Mouse (Mus musculus) lung, postnatal 10 days (tissue): ENCODE measurements around the gene Krtap7-1.

Source experiments
- DNase-seq: peaks from one replicate; pipeline ENCODE4 v3.0.0; 2021

Gene Krtap7-1

DNA sequence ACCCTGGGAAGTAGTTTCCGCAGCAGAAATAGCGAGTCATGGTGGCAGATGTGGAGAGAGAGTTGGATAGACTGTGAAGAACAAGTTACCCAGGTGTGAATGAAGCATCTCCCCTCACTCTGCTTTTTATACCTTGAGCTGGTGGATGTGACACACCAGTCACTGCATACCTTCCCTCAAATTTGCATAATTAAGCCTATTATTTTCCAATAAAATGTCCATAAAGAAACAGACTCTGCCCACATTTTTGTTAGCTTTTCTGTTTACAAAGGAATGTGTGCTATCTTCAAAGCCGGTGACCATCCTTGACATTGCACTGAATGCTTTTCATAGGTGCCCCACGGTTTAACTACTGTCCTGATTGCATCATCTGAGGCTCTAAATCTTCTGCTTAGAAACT is at the start of gene Krtap7-1:
TSS of gene Krtap7-1 (minus strand) at position 101 of the 400 bp plus-strand sequence.
- no peak for DNase-seq

DNA sequence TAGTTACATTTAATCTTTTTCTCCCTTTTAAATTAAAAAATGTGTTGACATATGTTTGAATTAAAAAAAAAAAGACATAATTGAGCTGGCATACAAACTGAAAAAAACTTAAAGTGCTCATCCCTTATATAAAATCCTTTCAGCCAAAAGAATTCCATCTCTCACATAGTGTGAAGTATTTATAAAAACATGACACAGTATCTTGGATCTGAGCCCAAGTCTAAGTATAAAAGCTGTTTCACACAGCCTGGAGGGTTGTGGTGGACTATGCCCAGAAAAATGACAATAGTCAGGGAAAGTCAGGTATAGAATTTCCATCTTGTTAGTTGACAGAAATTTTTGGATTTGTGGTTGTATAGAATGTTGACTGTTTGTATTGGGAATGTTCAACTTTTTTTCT is 42.2 kb upstream of the Krtap7-1 start:
- no peak for DNase-seq

DNA sequence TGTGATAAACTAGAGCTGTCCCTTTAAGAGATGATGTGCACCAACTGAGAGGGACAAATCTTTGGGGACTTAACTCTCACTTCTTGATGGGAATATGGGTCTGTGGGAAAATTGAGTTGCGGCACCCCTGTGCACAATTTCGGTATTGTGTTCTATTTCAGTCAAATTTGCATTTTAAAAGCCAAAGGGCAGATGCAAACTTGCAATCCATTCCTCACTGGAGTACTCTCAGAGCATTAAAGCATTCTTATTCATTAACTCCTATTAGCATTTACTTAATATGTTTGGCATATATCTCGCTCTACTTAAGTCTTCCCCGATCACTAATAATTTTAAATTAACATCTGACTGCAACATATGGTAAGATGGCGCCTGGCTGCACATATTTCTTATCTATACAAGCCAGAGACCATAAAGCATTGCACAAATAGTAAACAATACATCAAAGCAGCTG is 29.9 kb upstream of the Krtap7-1 start:
- no peak for DNase-seq

DNA sequence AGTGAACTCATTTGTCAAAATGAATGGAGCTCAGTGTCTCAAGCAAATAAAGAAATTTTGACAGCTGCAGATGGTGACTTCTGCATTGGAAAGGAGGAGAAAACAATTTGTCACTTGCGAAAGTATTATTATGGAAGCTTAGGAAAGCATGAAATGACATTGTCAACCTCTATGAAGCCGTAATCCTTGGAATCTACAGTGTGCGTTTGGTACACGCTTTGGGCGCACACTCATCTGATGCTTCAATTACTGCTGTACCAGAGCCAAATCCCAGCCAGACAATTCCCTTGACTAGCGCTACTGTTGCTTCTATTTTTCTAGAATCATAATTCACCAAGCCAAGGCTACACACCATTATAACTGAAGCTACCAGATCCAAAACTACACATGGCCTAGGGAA is 29.2 kb upstream of the Krtap7-1 start:
- DNase-seq = no peak

DNA sequence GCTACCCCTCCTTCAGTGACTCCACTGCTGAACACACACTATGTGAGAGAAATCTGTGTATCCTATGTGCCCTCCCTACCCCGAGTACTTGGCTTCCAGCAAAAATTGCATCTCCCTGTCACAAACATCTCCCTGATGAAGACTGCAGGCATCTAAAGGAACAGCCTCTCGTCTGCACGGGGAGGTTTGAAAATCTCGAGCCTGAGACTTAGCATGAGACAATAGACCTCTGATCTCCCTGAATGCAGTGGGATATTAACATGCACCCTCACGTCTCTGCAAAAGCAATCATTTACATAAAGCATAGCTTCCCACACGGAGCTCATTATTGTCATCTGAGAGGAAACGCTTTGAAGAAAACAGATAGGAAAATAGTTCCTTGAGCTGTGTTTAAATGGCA is 22.4 kb upstream of the Krtap7-1 start:
- DNase-seq = no peak

DNA sequence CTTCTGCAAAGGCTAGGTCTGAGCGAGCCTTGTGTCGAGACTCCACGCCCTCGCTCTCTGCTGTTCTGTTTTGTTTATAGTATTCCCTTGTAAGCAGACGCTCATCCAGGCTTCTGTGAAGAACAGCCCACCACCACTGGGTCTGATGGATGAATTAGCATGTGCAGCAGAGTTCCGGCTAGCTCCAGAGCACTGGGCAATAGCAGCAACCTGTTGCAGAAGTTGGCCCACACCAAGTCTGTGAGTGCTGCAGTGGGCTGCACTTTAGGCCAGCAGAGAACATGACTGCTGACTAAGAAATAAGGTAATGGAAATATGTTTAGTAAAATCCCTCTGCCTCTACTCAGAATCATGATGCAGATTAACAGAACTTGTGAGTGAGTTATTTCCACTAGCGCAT is 21.7 kb upstream of the Krtap7-1 start:
- DNase-seq = no peak

DNA sequence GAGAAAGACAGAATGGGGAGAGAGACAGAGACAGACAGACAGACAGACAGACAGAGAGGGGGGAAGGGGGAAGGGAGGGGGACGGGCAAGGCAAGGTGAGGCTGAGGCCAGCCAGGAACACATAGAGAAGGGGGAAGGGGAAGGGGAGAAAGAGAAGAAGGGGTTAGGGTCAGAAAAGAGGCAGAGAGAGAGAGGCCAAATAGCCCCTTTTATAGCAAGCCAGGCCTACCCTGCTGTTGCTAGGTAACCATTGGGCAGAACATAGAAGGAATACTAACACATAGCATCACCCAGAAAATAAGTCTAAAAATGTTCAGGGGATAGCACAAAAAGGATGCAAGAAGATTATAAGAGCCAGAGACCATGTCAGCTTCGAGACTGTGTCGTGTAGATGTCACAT is 20.3 kb upstream of the Krtap7-1 start:
- no peak for DNase-seq

DNA sequence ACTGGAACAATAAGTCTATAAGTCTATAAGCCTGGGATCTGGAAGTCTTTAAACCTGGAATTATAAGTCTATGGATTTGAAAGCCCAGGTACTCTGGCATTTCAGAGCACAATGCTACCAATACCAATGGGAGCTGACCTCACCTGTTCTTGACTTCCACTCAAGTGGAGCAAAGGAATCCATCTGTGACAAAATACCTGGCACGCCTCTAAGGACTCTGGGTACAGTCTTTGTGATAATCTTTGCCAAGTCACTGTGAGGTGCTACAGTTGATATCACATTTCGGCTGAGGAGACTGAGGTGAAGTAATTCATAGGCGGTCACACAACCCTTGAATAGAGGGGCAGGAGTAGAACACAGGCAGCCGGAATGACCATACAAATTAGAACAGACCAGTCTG is 12.9 kb upstream of the Krtap7-1 start:
- peak; percentile 28 for DNase-seq

DNA sequence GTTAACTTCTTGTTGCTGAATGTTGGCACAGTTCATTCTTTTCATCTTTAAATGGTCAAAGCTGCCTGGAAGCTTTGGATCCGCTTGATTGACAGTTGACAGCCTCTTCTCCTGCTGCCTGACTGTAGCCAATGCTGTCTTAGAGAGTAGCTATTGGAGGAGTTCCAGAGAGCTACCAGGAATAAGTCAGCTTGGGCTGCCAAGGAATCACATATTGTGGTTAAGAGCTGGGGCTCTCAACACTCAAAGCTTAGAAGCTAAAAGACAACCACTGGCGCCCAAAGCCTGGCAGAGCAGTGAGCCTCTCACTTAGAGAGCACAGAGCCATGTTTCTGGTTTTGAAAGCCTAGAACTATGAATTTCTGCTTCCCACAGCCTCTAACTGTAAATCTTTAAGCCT is 12.4 kb upstream of the Krtap7-1 start:
- no peak for DNase-seq

DNA sequence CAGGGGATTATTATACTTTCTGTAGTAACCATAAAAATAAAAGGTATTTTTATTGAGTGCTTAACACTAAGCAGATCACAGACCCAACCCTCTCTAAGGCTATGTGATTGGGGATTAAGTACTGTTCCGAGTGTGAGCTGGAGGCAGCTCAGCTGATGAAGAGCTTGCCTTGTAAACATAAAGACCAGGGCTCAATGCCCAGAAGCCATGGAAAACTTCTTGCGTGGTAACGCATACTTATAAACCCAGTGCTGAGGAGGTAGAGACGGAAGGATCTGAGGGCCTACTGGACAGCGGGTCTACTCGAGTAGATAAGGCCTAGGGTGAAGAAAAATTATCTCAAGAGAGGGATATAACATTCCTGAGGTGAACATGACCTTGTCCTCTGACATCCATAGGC is 12.0 kb upstream of the Krtap7-1 start:
- no peak for DNase-seq

DNA sequence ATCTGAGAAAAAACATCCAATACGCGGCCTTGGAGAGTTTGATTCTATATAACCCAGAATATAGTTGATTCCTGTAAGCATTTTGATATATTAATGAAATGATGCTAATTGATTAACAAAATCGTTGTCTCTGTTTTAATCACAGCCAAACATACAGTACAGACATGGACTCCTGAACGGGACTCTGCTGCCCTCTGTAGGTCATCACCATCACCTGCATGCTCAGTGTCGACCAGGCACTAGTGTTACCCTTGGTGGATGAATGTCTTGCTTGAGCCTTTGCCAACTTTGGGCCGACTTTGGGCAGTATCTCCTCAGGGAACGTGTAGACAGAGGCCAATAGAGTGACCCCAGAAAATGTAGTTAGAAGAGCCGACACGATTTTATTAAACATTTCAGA is 9.5 kb upstream of the Krtap7-1 start:
- DNase-seq = peak; percentile 21

DNA sequence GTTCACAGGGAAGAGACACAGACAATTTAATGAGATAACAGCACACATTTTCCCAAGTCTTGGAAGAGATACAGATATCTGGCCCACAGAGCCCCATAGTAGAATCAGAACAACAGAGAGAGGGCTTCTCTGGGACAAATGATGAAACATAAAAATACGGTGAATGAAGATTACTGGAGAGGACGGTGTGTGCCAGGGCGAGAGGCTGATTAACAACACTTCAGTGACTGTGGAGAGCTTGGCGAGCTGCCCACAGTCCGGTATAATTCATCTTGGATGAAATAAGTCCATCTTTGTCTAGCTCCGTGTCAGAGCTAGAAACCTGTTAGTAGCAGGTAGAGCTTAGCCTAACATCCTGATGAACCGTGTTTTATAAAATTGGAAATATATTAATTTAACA is 5.3 kb upstream of the Krtap7-1 start:
- DNase-seq = no peak

DNA sequence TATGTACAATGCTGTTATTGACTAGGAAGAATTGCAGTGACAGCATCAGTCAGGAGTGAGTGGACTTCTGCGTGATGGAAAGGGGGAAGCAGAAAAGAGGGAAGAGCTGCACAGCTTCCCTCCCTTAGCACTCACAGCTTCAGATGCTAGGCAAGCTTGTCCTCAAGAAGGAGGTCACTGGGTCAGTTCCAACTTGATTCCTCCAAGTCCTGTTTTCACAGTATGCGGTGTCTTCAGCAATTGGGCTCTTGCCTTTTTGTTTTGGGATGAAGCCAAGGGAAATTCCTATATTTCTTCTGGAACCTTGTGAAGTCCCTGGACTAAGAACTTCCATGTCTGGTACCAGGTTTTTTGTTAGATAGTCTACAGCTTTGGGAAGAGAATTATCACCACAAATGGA is 4.6 kb downstream of the Krtap7-1 start:
- DNase-seq = no peak

DNA sequence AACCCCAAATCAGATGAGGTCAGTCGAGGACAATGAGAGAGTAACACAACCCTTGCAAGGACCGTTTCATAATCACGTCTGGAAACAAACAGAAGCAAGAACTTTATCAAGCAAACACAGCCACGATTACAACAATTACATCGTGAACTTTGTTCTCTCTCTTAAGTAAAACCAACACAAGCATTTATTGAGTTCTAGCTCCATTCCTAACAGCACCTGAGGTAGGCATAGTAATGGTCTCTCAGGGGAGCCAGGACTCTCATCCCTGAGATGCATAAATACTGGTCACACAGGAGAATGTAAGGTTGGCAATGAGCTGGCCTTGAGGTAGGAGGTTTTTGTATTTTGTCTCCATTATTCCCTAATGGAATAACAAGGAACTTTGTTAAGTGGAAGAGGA is 6.3 kb downstream of the Krtap7-1 start:
- no peak for DNase-seq

DNA sequence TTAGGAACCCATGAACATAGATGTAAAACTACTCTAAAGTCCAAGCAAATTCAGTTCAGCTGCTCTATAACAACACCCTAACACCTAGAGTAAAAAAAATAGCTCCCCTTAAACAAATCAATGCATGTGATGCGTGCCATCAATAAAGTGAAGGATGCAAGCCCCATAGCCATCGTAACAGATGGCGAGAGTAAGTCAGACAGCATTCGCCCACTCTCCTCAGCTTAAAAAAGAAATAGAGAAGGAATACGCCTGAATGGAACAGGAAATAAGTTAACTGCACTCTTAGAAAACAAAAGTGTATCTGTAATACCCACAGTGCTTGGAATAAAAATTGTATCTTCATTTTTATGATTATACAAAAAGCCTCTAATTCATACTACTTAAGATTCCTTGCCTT is 11.1 kb downstream of the Krtap7-1 start:
- no peak for DNase-seq

DNA sequence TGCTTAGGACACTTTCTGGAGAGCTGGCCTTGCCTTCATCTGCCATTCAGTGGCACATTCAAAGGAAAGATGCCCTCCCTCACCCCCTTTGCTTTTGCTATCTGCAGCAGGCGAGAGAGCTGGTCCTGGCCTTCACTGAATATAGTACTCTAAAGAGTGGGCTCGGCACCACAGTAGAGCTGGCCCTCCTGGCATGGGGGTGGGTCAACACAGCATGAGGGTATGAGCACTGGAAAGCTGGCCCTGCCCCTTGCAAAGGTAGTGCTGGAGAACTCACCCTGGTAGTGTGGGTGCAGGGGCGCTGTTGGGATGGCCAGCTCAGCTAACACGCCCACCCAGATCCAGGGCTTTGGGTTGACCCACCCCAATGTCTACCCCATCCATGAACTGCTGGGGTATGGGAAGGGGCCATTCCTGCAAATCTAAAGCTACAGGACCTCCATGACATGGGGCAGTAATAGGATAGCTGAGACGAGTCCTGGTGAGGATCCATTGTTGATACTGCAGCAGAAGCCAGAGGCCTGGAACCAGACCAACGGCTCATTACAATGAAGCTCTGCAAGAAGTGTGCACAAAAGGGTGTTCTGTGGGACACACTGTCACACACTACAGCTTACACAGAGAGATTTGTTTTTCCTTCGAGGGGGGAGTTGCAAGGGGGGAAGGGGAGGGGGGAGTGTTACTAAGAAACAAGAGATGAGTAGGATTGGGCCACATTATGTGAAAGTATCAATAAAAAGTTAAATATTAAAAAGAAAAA is 12.5 kb downstream of the Krtap7-1 start:
- DNase-seq = no peak

DNA sequence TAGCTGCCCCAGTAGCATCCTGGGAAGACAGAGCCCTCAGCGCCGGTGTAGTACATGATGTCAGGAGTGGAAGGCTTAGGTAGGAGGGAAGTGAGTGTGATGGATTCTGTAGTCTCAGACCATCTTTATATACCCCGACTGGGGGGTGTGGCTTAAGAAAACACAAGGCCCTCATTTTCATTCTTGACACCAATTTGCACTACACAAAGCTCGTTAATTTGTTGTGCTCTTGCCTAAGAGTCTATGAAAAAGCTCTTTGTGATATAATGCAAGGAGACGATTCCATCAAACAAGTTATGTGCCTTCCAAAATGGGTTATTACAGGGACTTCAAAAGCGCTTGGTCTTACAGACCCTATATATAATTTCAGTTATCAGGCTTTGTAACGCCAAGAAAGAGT is 20.3 kb downstream of the Krtap7-1 start, which contains the start of gene Krtap8-1:
TSS of gene Krtap8-1 (minus strand) at position 101 of the 400 bp plus-strand sequence.
- DNase-seq = no peak

DNA sequence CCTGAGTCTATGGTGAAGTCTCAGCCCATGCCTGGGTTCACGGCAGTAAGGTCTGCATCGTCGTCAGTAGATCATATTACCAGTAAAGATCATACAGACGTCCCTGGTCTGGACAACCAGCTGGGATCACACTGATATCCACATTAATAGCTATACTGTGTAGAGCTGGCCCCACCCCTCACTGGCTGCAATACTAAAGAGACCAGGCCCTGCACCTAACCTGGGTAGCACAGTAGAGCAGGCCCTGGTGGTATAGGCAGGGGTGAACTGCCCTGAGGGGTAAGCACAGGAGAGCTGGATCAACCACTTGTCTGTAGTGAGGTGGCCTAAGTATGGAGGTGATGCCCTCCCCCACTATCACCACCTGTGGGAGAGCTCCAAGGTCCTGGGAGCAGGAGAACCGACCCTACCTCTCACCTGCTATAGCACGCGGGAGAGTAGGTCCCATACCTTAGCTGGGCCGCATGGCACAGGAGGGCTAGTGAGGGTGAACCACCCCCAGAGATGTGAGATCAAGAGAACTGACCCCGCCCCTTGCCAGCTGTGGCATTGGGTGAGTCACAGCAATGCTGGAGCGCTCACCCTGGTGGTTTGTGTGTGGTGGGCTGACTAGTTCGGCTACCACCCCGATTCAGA is 30.3 kb downstream of the Krtap7-1 start:
- DNase-seq = no peak

DNA sequence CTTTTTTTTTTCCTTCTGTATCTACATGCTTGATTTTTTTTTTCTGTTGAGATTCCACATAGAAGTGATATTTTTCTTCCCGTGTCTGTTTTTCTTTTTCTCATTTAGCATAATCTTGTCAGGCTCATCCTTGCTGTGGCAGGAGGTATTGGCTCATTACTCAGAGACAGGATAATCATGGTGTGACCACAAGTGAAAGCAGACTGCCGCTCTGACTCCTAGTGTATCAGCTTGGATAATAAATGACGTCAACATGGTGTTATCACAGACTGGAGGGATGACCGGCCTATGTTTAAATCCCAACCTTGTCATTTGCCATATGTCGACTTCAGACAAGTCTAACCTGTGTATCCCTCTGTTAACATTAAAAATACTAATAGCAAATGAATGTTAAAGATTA is 46.9 kb downstream of the Krtap7-1 start:
- no peak for DNase-seq
